Mouse (Mus musculus) mouse embryonic stem cell (cell line): Measurements from ENCODE around the gene Fnd3c2.
"Not testable (repeated sequence)": the region's sequence is repeated elsewhere in the genome, so short reads cannot be mapped to it uniquely, and the experiment has no call there.

Source experiments
- in situ Hi-C, 2 experiments: fragments of 300-500 bp; cut with MboI; formaldehyde crosslinking; loops; 1 replicate in 1 of 2; 3 replicates in 1 of 2; pipeline ENCODE4 v1.14.3; 2019 to 2020; ENCODE audit warnings: low sequenced_read_pairs in 2 of 2, low pct_unique_long_range_greater_than_20kb in 1 of 2, mixed read lengths in 1 of 2; ENCODE audit not compliant: unreplicated experiment in 1 of 2

Gene Fnd3c2

GRCm38 (mm10) chrX:106255276-106255675, at the start of gene Fnd3c2:
Fnd3c2 (minus strand) TSS chrX:106255376.
- in situ Hi-C loops: no loop called here

- in situ Hi-C loops: no loop called here
Measured at GRCm38 (mm10) chrX:106284441-106284840, 29.3 kb upstream of the Fnd3c2 start.

- in situ Hi-C loops: no loop called here
Measured at GRCm38 (mm10) chrX:106221058-106221457, 34.1 kb downstream of the Fnd3c2 start, which contains the start of gene Taf9b. Taf9b (minus strand) TSS chrX:106221158.

GRCm38 (mm10) chrX:106219171-106220032, 35.8 kb downstream of the Fnd3c2 start:
- in situ Hi-C loops: no loop called here

GRCm38 (mm10) chrX:106209100-106209499, 46.1 kb downstream of the Fnd3c2 start:
- in situ Hi-C loops: no loop called here

GRCm38 (mm10) chrX:106198904-106199303, 56.3 kb downstream of the Fnd3c2 start:
- in situ Hi-C loops: no loop called here

GRCm38 (mm10) chrX:106197308-106197707, 57.9 kb downstream of the Fnd3c2 start:
- in situ Hi-C loops: no loop called here

GRCm38 (mm10) chrX:106194361-106194760, 60.8 kb downstream of the Fnd3c2 start:
- in situ Hi-C loops: not testable (repeated sequence)

- in situ Hi-C loops: no loop called here
Measured at GRCm38 (mm10) chrX:106190091-106190490, 65.1 kb downstream of the Fnd3c2 start.

GRCm38 (mm10) chrX:106189356-106189755, 65.8 kb downstream of the Fnd3c2 start:
- in situ Hi-C loops: no loop called here

GRCm38 (mm10) chrX:106187737-106188136, 67.4 kb downstream of the Fnd3c2 start:
- in situ Hi-C loops: no loop called here

- in situ Hi-C loops: no loop called here
Measured at GRCm38 (mm10) chrX:106186713-106187649, 68.2 kb downstream of the Fnd3c2 start, which contains the start of gene Pgk1. Pgk1 (plus strand) TSS chrX:106187100.

- in situ Hi-C loops: no loop called here
Measured at GRCm38 (mm10) chrX:106185706-106186105, 69.5 kb downstream of the Fnd3c2 start.
